Mouse (Mus musculus) stomach, embryonic 14.5 days (tissue): ENCODE results near the gene Hoxb8. TPM values are rescaled to one million over a fixed set of nuclear protein-coding genes. Genes with fewer than 3 reads are reported as not detected.
A peak's percentile ranks its signal among the peaks of the same experiment; 100 is the strongest.

Source experiments
- ATAC-seq: fragments of 200-750 bp; cut with Nextera tagmentation; 2 replicates; pipeline ENCODE4 v1.8.0; 2017; ENCODE audit warnings: low read depth, moderate TSS enrichment; ENCODE audit not compliant: insufficient number of reproducible peaks, insufficient read depth, low FRiP score
- H3K27ac ChIP-seq: fragments of 300-500 bp; sonication (generic); 2 replicates; pipeline ENCODE4 v1.5.1; 2014; ENCODE audit warnings: mild to moderate bottlenecking, low read length, moderate library complexity, mixed read lengths
- H3K27me3 ChIP-seq: fragments of 300-500 bp; sonication (generic); 2 replicates; pipeline ENCODE4 v1.6.1; 2014; ENCODE audit warnings: low read length, control low read depth, mixed read lengths; ENCODE audit not compliant: control insufficient read depth, insufficient read depth
- H3K36me3 ChIP-seq: fragments of 300-500 bp; sonication (generic); 2 replicates; pipeline ENCODE4 v1.6.1; 2014; ENCODE audit warnings: mild to moderate bottlenecking, control low read depth, low read length, moderate library complexity, mixed read lengths; ENCODE audit not compliant: control insufficient read depth, insufficient read depth
- H3K4me1 ChIP-seq: fragments of 300-500 bp; sonication (generic); 2 replicates; pipeline ENCODE4 v1.6.1; 2014; ENCODE audit warnings: low read length, control low read depth, mixed read lengths; ENCODE audit not compliant: control insufficient read depth, insufficient read depth
- H3K4me2 ChIP-seq: fragments of 300-500 bp; sonication (generic); replicated peaks from 2 replicates; pipeline ENCODE4 v1.6.1; 2014; ENCODE audit warnings: low read depth, low read length, control low read depth
- H3K4me3 ChIP-seq: fragments of 300-500 bp; sonication (generic); 2 replicates; pipeline ENCODE4 v1.5.1; 2014; ENCODE audit warnings: low read depth, low read length, control low read depth
- H3K9ac ChIP-seq: fragments of 300-500 bp; sonication (generic); replicated peaks from 2 replicates; pipeline ENCODE4 v1.6.1; 2014; ENCODE audit warnings: low read depth, mild to moderate bottlenecking, control low read depth, low read length, moderate library complexity, mixed read lengths
- H3K9me3 ChIP-seq: fragments of 300-500 bp; sonication (generic); 2 replicates; pipeline ENCODE4 v1.6.1; 2016; ENCODE audit warnings: low read depth, low read length, control low read depth; ENCODE audit not compliant: control insufficient read depth
- WGBS: fragments of 180-500 bp; shearing (Covaris S2); extraction: QIAGEN DNeasy Blood & Tissue Kit; methylation state at CpG from one replicate; pipeline ENCODE4 v1.1.7; 2014; 5-methylcytosine and 5-hydroxymethylcytosine counted together
- polyA plus RNA-seq: library from polyadenylated mRNA; unstranded; fragments of >200 nt; fragmentation: Nextera tagmentation; extraction: Ambion mirVana; gene quantifications from 2 replicates; pipeline ENCODE4 v1.2.1, GENCODE M21; 2014

Gene Hoxb8
- polyA plus RNA-seq, 1 experiment from 2014 or later, result 2.3 TPM

GRCm38 (mm10) chr11:96264390-96265020 is 17.2 kb upstream of the Hoxb8 start:
- H3K9ac ChIP-seq, result no peak overlapping the region
- no peaks in the 10 kb centered on the region for H3K36me3 ChIP-seq
- 11% methylated on average over 8 of the region's 8 CpGs for WGBS
- no peaks in the 10 kb centered on the region for H3K4me1 ChIP-seq
- peaks cover 87% of the 10 kb centered on the region for H3K27me3 ChIP-seq
- H3K27ac ChIP-seq, result no peak overlapping the region
- H3K4me3 ChIP-seq, result no peak overlapping the region
- ATAC-seq, result no peak
- no peaks in the 10 kb centered on the region for H3K9me3 ChIP-seq
- no peak overlapping the region for H3K4me2 ChIP-seq

DNA sequence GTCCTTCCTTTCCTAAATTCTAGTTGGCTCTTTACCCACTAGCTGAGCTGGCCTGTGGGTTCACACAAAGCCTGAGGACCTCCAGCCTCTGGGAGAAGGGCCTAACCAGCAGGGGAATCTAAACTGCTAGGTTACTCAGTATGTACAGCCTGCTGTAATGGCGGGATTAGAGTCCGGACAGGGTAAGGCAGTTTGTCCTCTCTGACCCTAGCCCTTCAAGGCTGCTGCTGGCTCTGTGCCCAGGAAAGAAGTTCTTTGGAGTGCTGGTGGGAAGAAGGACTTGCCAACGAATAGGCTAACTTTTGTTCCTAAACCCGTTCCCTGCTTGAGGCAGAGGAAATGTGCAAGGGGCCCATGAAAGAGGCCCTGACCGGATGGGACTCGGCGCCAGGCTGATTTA is 15.8 kb upstream of the Hoxb8 start:
- Histone ChIP-seq H3K27me3 (peaks cover 90% of the 10 kb centered on the region), H3K4me3 (no peak overlapping the region), H3K4me1 (0 out of 2 replicates have a peak, but pooled peaks cover 1% of the 10 kb centered on the region), H3K4me2 (no peak overlapping the region), H3K9me3 (no peaks in the 10 kb centered on the region), H3K36me3 (no peaks in the 10 kb centered on the region), H3K27ac (no peak overlapping the region), H3K9ac (no peak overlapping the region)
- no peak for ATAC-seq
- 8% methylated on average over 7 of the region's 7 CpGs for WGBS

DNA sequence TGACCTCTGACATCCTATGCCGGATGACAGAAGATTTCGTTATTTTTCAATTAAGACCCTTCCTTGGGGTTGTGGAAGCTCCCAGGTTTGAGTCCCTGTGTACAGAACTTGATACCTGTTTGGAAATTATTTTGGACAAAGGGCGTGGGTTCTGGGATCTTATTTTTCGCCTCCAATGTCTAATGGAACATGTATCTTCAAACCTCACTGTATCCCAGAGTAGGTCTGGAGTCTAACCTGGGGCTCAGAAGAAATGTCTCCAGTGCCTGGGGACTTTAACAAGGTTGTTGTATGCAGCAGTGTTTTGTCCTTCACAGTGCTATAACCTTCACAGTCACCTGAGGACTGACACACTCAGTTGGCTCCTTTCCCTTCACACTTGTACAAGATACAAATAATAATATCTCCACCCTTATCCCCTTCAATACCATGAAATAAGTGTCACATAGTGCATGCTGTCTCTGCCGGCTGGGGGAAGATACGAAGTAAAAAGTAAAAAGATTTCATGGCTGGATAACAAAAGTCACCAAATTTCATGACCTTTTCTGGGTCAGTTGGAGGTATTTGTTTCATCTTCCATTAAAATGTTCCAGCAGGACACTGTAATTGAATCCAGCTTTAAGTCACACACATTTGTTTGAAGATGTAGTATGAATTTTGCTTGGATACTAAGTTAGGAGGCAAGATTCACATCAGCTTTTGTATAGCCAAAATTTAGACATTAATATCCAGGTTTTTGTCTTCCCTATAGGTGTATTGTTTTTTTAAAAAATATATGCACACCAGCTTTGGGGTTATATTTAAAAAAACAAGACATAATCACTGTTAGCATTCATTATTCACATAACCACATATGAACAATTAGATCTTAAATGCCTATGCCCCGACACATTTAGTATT is 14.4 kb upstream of the Hoxb8 start:
- Histone ChIP-seq H3K9me3 (no peaks in the 10 kb centered on the region), H3K36me3 (no peaks in the 10 kb centered on the region), H3K9ac (no peak overlapping the region), H3K27ac (no peak overlapping the region), H3K27me3 (peaks cover 93% of the 10 kb centered on the region), H3K4me1 (peaks cover 13% of the 10 kb centered on the region), H3K4me3 (no peak overlapping the region), H3K4me2 (no peak overlapping the region)
- ATAC-seq, result no peak
- 16% methylated on average over 7 of the region's 7 CpGs for WGBS

- H3K4me1 ChIP-seq, result peaks cover 17% of the 10 kb centered on the region
- WGBS, result 14% methylated on average over 1 of the region's 1 CpGs
- no peak overlapping the region for H3K9ac ChIP-seq
- H3K27me3 ChIP-seq, result peaks cover 91% of the 10 kb centered on the region
- H3K36me3 ChIP-seq, result no peaks in the 10 kb centered on the region
- H3K4me3 ChIP-seq, result no peak overlapping the region
- ATAC-seq, result no peak
- no peaks in the 10 kb centered on the region for H3K9me3 ChIP-seq
- H3K27ac ChIP-seq, result no peak overlapping the region
- H3K4me2 ChIP-seq, result no peak overlapping the region
These were observed 13.5 kb upstream of the Hoxb8 start for GRCm38 (mm10) chr11:96268031-96268745.

GRCm38 (mm10) chr11:96269869-96270268 is 11.8 kb upstream of the Hoxb8 start:
- no peak overlapping the region for H3K9ac ChIP-seq
- H3K4me1 ChIP-seq, result peaks cover 17% of the 10 kb centered on the region
- H3K9me3 ChIP-seq, result no peaks in the 10 kb centered on the region
- no peak overlapping the region for H3K27ac ChIP-seq
- no peak overlapping the region for H3K4me2 ChIP-seq
- no peaks in the 10 kb centered on the region for H3K36me3 ChIP-seq
- no peak for ATAC-seq
- peaks cover 88% of the 10 kb centered on the region for H3K27me3 ChIP-seq
- 2% methylated on average over 19 of the region's 19 CpGs for WGBS
- H3K4me3 ChIP-seq, result no peak overlapping the region

DNA sequence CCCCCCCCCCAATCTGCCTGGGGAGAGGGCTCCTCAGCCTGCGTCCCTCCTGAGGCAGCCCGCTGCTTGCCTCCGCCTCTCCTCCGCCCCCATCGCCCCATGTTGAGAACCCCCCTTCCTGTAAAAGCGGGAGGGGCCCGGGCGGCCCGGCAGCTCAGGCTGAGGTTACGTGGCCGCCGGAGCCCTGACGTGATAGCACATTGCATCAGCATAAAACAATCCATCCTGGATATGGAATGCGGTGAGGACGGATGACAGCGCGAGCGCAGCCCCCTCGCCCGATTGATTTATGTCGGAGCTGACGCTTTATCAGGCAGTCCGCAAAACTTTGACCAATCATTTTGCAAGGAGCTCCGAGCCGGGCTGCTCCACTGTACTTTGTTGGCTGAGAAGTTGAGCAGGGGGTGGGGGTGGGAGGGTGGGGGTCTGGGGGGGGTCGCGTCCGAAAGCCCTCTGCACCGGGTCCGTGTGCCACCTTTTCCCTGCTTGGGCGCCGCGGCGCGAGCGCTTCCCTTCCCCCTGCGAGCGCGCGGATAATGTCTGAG is 10.6 kb upstream of the Hoxb8 start, which contains the start of gene Hoxb9:
Gene Hoxb9, plus strand, starts transcription at position 462 of the 545 bp plus-strand sequence.
- under 1% methylated on average over 40 of the region's 40 CpGs for WGBS
- no peaks in the 10 kb centered on the region for H3K36me3 ChIP-seq
- no peak within 1 kb of the TSS; the same call in 1 of the 2 replicates for H3K9ac ChIP-seq
- peaks cover 17% of the 10 kb centered on the region for H3K4me1 ChIP-seq
- peaks cover 86% of the 10 kb centered on the region for H3K27me3 ChIP-seq
- peak within 1 kb of the TSS; percentile 24 for H3K4me3 ChIP-seq
- no peak for ATAC-seq
- H3K9me3 ChIP-seq, result no peaks in the 10 kb centered on the region
- H3K27ac ChIP-seq, result no peak within 1 kb of the TSS
- H3K4me2 ChIP-seq, result peak within 1 kb of the TSS; percentile 35

GRCm38 (mm10) chr11:96271541-96272011 is 10.1 kb upstream of the Hoxb8 start:
- Histone ChIP-seq H3K9me3 (no peaks in the 10 kb centered on the region), H3K27me3 (peaks cover 86% of the 10 kb centered on the region), H3K4me2 (peak overlapping the region; percentile 35), H3K36me3 (no peaks in the 10 kb centered on the region), H3K4me1 (peaks cover 17% of the 10 kb centered on the region), H3K9ac (no peak overlapping the region; the same call in 1 of the 2 replicates), H3K27ac (no peak overlapping the region), H3K4me3 (peak overlapping the region; percentile 24)
- ATAC-seq, result no peak
- under 1% methylated on average over 52 of the region's 52 CpGs for WGBS
